Mouse (Mus musculus): ENCODE results near the gene Rnf224. TPM values are rescaled to one million over a fixed set of nuclear protein-coding genes. Genes with fewer than 3 reads are reported as not detected.

The Rnf224 gene
- polyA plus RNA-seq, 1 experiment from 2014 or later = not detected

GRCm38 (mm10) chr2:25213266-25213865 lies 23.2 kb downstream of the Rnf224 start:
- DNase-seq (ENCODE audit: low read depth, low spot score) = no peak
- ChIA-PET CTCF (no interaction called here), POLR2A (interaction anchor here (0.8 kb wide), 1 partner anchor 10 kb away, joined by 3 read pairs; no protein-coding TSS in a partner anchor)
- no peaks in the 10 kb centered on the region for H3K27me3 ChIP-seq
- TF ChIP-seq CTCF (IDR thresholded peaks at IDR 0.05) = no peak
- in situ Hi-C loops (cut with MboI; ENCODE audit: low pct_unique_long_range_greater_than_20kb) = no loop called here
- no peak for ATAC-seq

GRCm38 (mm10) chr2:25211121-25211670 lies 25.4 kb downstream of the Rnf224 start, which contains the start of gene Nelfb:
Gene Nelfb, minus strand, starts transcription at chr2:25211489.
- H3K27me3 ChIP-seq = no peaks in the 10 kb centered on the region
- ATAC-seq = peak; percentile 71
- no peak for TF ChIP-seq CTCF (IDR thresholded peaks at IDR 0.05)
- no peak for DNase-seq (ENCODE audit: low read depth, low spot score)
- ChIA-PET CTCF (interaction anchor here (1.3 to 2.6 kb wide), 3 partner anchors 10 to 18 kb away, joined by 4 to 14 read pairs (median 5); no protein-coding TSS in a partner anchor), POLR2A (interaction anchor here (1.0 to 1.2 kb wide), 2 partner anchors 10 to 13 kb away, joined by 5 read pairs; partner anchors contain the start of gene Tubb4b)
- in situ Hi-C loops (cut with MboI; ENCODE audit: low pct_unique_long_range_greater_than_20kb) = no loop called here

- no peaks in the 10 kb centered on the region for H3K27me3 ChIP-seq
- no peak for TF ChIP-seq CTCF (IDR thresholded peaks at IDR 0.05)
- DNase-seq (ENCODE audit: low read depth, low spot score) (no peak), ATAC-seq (no peak)
- CTCF ChIA-PET = interaction anchor here (1.2 to 2.6 kb wide), 5 partner anchors 10 to 19 kb away, joined by 3 to 14 read pairs (median 5); partner anchors contain the start of gene Tor4a
- in situ Hi-C loops (cut with MboI; ENCODE audit: low pct_unique_long_range_greater_than_20kb) = no loop called here
- POLR2A ChIA-PET = interaction anchor here (0.6 to 1.4 kb wide), 5 partner anchors 9 to 261 kb away, joined by 3 to 5 read pairs (median 3); partner anchors contain the start of genes Tor4a, Tubb4b and Zmynd19
Measured at GRCm38 (mm10) chr2:25210686-25211085, 25.9 kb downstream of the Rnf224 start.

- no peak for TF ChIP-seq CTCF (IDR thresholded peaks at IDR 0.05)
- ChIA-PET POLR2A (no interaction called here), CTCF (interaction anchor here (2.4 to 6.6 kb wide), 2 partner anchors 11 to 20 kb away, joined by 6 to 29 read pairs; partner anchors contain the start of gene Tor4a)
- H3K27me3 ChIP-seq = no peaks in the 10 kb centered on the region
- ATAC-seq (no peak), DNase-seq (ENCODE audit: low read depth, low spot score) (no peak)
- in situ Hi-C loops (cut with MboI; ENCODE audit: low pct_unique_long_range_greater_than_20kb) = no loop called here
Measured at GRCm38 (mm10) chr2:25207593-25207992, 29.0 kb downstream of the Rnf224 start.

GRCm38 (mm10) chr2:25203631-25204214 lies 32.9 kb downstream of the Rnf224 start:
- DNase-seq (ENCODE audit: low read depth, low spot score) (no peak), ATAC-seq (no peak)
- no peaks in the 10 kb centered on the region for H3K27me3 ChIP-seq
- POLR2A ChIA-PET = interaction anchor here (0.6 kb wide), 1 partner anchor 116 kb away, joined by 3 read pairs; no protein-coding TSS in a partner anchor
- TF ChIP-seq CTCF (IDR thresholded peaks at IDR 0.05) = no peak
- in situ Hi-C loops (cut with MboI; ENCODE audit: low pct_unique_long_range_greater_than_20kb) = no loop called here
- CTCF ChIA-PET = interaction anchor here (1.4 to 6.6 kb wide), 3 partner anchors 9 to 24 kb away, joined by 3 to 29 read pairs (median 9); no protein-coding TSS in a partner anchor

- POLR2A ChIA-PET = no interaction called here
- no peak for ATAC-seq
- in situ Hi-C loops (cut with MboI; ENCODE audit: low pct_unique_long_range_greater_than_20kb) = no loop called here
Measured at GRCm38 (mm10) chr2:25200631-25201030, 36.0 kb downstream of the Rnf224 start.

GRCm38 (mm10) chr2:25197946-25198345 lies 38.6 kb downstream of the Rnf224 start:
- no peak for DNase-seq (ENCODE audit: low read depth, low spot score)
- TF ChIP-seq CTCF (IDR thresholded peaks at IDR 0.05) = no peak
- no peaks in the 10 kb centered on the region for H3K27me3 ChIP-seq
- in situ Hi-C loops (cut with MboI; ENCODE audit: low pct_unique_long_range_greater_than_20kb) = no loop called here
- ChIA-PET POLR2A (interaction anchor here (0.8 to 1.2 kb wide), 2 partner anchors 12 to 29 kb away, joined by 3 to 13 read pairs; no protein-coding TSS in a partner anchor), CTCF (interaction anchor here (0.9 to 2.1 kb wide), 5 partner anchors 11 to 75 kb away, joined by 3 to 16 read pairs (median 5); partner anchors contain the start of genes Anapc2 and Ssna1)
- no peak for ATAC-seq

More at GRCm38 (mm10) chr2:25200631-25201030, 36.0 kb downstream of the Rnf224 start:
- no peaks in the 10 kb centered on the region for H3K27me3 ChIP-seq
- CTCF ChIA-PET = no interaction called here
- DNase-seq (ENCODE audit: low read depth, low spot score) = no peak
- no peak for TF ChIP-seq CTCF (IDR thresholded peaks at IDR 0.05)

- H3K27me3 ChIP-seq = no peaks in the 10 kb centered on the region
- in situ Hi-C loops (cut with MboI; ENCODE audit: low pct_unique_long_range_greater_than_20kb) = no loop called here
- ChIA-PET POLR2A (interaction anchor here (0.8 to 1.2 kb wide), 3 partner anchors 13 to 30 kb away, joined by 3 to 13 read pairs (median 3); no protein-coding TSS in a partner anchor), CTCF (interaction anchor here (0.9 to 2.1 kb wide), 5 partner anchors 10 to 76 kb away, joined by 3 to 16 read pairs (median 6); partner anchors contain the start of genes Anapc2 and Ssna1)
- DNase-seq (ENCODE audit: low read depth, low spot score) (no peak), ATAC-seq (no peak)
- no peak for TF ChIP-seq CTCF (IDR thresholded peaks at IDR 0.05)
Measured at GRCm38 (mm10) chr2:25197191-25197590, 39.4 kb downstream of the Rnf224 start.

- H3K27me3 ChIP-seq = no peaks in the 10 kb centered on the region
- ATAC-seq (peak; percentile 10), DNase-seq (ENCODE audit: low read depth, low spot score) (no peak)
- CTCF ChIA-PET = interaction anchor here (1.1 to 2.1 kb wide), 4 partner anchors 10 to 76 kb away, joined by 5 to 16 read pairs (median 6); partner anchors contain the start of genes Anapc2 and Ssna1
- no peak for TF ChIP-seq CTCF (IDR thresholded peaks at IDR 0.05)
- in situ Hi-C loops (cut with MboI; ENCODE audit: low pct_unique_long_range_greater_than_20kb) = no loop called here
- POLR2A ChIA-PET = interaction anchor here (0.9 kb wide), 1 partner anchor 14 kb away, joined by 3 read pairs; no protein-coding TSS in a partner anchor
Measured at GRCm38 (mm10) chr2:25196172-25196954, 40.2 kb downstream of the Rnf224 start, which contains the start of gene Tor4a. Gene Tor4a, minus strand, starts transcription at chr2:25196886.

Measured in Patski (cell line).